Comparison of ENCODE assay signal across 17 mouse cellular contexts in the genomic region with DNA sequence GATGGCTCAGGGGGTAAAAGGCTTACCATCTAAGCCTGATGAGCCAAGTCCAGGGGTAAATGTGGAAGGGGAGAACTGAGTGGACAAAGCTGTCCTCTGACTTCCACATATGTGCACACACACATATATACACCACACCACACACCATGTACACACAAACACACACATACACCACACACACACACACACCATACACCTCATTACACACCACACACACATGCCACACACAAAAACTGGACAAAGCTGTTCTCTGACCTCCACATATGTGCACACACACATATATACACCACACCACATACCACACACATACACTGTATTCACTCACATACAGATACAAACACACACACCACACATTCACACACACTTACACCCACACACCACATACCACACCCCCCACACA. TPM values are rescaled to one million over a fixed set of nuclear protein-coding genes. Genes with fewer than 3 reads are reported as not detected.
DNase-seq lines count a peak whose midpoint lies in the region; ATAC-seq and TF ChIP-seq lines count a peak whose summit lies in the region.
"Had no signal": no experiment of that assay in that cellular context is flagged by ENCODE, and none has a peak within 500 bp of the region (broad histone marks: within the 10 kb centered on the region; RNA-seq: fewer than 3 reads in every experiment).

No protein-coding gene starts in this region.

- H3K4me1 ChIP-seq in midbrain, embryonic 13.5 days (replicated peaks) = 0 out of 2 replicates have a peak, but pooled peaks cover 2% of the 10 kb centered on the region
- no peaks in the 10 kb centered on the region for H3K4me1 ChIP-seq in midbrain, postnatal 0 days (ENCODE audit: insufficient read depth, low read length)
- H3K4me1 ChIP-seq in bone marrow, adult 2 months (ENCODE audit: control insufficient read depth, insufficient read depth, low read length) = peaks cover 11% of the 10 kb centered on the region

- H3K9ac ChIP-seq in midbrain, embryonic 13.5 days (replicated peaks) = no peak overlapping the region
- H3K9ac ChIP-seq in midbrain, postnatal 0 days (replicated peaks; ENCODE audit: low read length, poor library complexity, severe bottlenecking) = no peak overlapping the region
- H3K9ac ChIP-seq: embryonic facial prominence, embryonic 12.5 days; forebrain, embryonic 12.5 days; heart, embryonic 13.5 days; hindbrain, embryonic 12.5 days had no signal

- no peak for TF ChIP-seq POLR2A in bone marrow, adult 2 months (IDR thresholded peaks at IDR 0.05; ENCODE audit: borderline replicate concordance, control insufficient read depth, low read depth, low read length)

- H3K36me3 ChIP-seq in midbrain, embryonic 13.5 days = peaks cover 14% of the 10 kb centered on the region; the same call in 1 of the 2 replicates
- peaks cover 17% of the 10 kb centered on the region for H3K36me3 ChIP-seq in midbrain, postnatal 0 days (ENCODE audit: insufficient read depth, low read length)
- H3K36me3 ChIP-seq: embryonic facial prominence, embryonic 12.5 days; forebrain, embryonic 12.5 days; G1E; heart, embryonic 13.5 days; hindbrain, embryonic 12.5 days had no signal

- H3K4me3 ChIP-seq in gastrocnemius, adult 2 months = no peak overlapping the region
- no peak overlapping the region for H3K4me3 ChIP-seq in midbrain, embryonic 13.5 days (replicated peaks)
- H3K4me3 ChIP-seq in midbrain, postnatal 0 days (ENCODE audit: low read depth, low read length) = no peak overlapping the region
- no peak overlapping the region for H3K4me3 ChIP-seq in bone marrow, adult 2 months (replicated peaks; ENCODE audit: control insufficient read depth, low read depth, low read length)
- H3K4me3 ChIP-seq: embryonic facial prominence, embryonic 12.5 days; forebrain, embryonic 12.5 days; heart, embryonic 13.5 days; hindbrain, embryonic 12.5 days had no signal

- TF ChIP-seq CTCF in gastrocnemius, adult 2 months (IDR thresholded peaks at IDR 0.05) = no peak
- TF ChIP-seq CTCF in midbrain, postnatal 0 days (IDR thresholded peaks at IDR 0.05) = no peak
- no peak for TF ChIP-seq CTCF in bone marrow, adult 2 months (IDR thresholded peaks at IDR 0.05; ENCODE audit: control insufficient read depth, insufficient read depth, low read length)

- no peak for DNase-seq in gastrocnemius, adult 2 months
- no peak for DNase-seq in gastrocnemius, postnatal 4 days (ENCODE audit: low spot score in 2 of 2)
- no peak for DNase-seq in midbrain, postnatal 0 days (ENCODE audit: low spot score)
- DNase-seq in right cerebral cortex, postnatal 25 days = no peak
- DNase-seq in layer of hippocampus, postnatal 25 days (ENCODE audit: extremely low spot score in 1 of 2, low spot score in 1 of 2) = no peak

- intact Hi-C loops in gastrocnemius, adult 2 months (cut with DNase I) = no loop called here

- H3K9me3 ChIP-seq in midbrain, embryonic 13.5 days = peaks cover 11% of the 10 kb centered on the region
- peaks cover 9% of the 10 kb centered on the region; the same call in 1 of the 2 replicates for H3K9me3 ChIP-seq in midbrain, postnatal 0 days (ENCODE audit: low read length)
- H3K9me3 ChIP-seq: embryonic facial prominence, embryonic 12.5 days; G1E had no signal

- H3K27me3 ChIP-seq in midbrain, embryonic 13.5 days = peaks cover 17% of the 10 kb centered on the region
- H3K27me3 ChIP-seq in midbrain, postnatal 0 days (ENCODE audit: insufficient read depth, low read length) = no peaks in the 10 kb centered on the region

- no peak overlapping the region for H3K4me2 ChIP-seq in midbrain, embryonic 13.5 days (replicated peaks)
- H3K4me2 ChIP-seq in midbrain, postnatal 0 days (ENCODE audit: low read depth, low read length, poor library complexity, severe bottlenecking) = no peak overlapping the region
- H3K4me2 ChIP-seq: embryonic facial prominence, embryonic 12.5 days; forebrain, embryonic 12.5 days; heart, embryonic 13.5 days; hindbrain, embryonic 12.5 days had no signal

- ATAC-seq in midbrain, embryonic 13.5 days = peak; percentile 24; the same call in 1 of the 2 replicates
- no peak for ATAC-seq in midbrain, postnatal 0 days (ENCODE audit: low FRiP score)
- ATAC-seq: forebrain, embryonic 16.5 days; hindbrain, embryonic 16.5 days; inflammation-experienced regulatory T-cells, adult 6 months; intestine, postnatal 0 days had no signal

- H3K27ac ChIP-seq in gastrocnemius, adult 2 months = peak overlapping the region; percentile 97
- no peak overlapping the region for H3K27ac ChIP-seq in midbrain, embryonic 13.5 days
- H3K27ac ChIP-seq in midbrain, postnatal 0 days (ENCODE audit: low read depth, low read length) = no peak overlapping the region
- peak overlapping the region; percentile 73; the same call in 1 of the 2 replicates for H3K27ac ChIP-seq in bone marrow, adult 2 months (ENCODE audit: control insufficient read depth, insufficient read depth, low read depth, low read length, poor library complexity)
- H3K27ac ChIP-seq: embryonic facial prominence, embryonic 12.5 days; forebrain, embryonic 12.5 days; heart, embryonic 13.5 days; hindbrain, embryonic 12.5 days had no signal

RNA-seq across cellular contexts. Expression of a gene that starts 5.3 kb away (rescaled TPM):
- total RNA-seq in gastrocnemius, adult 2 months (2021) = 10 to 100 TPM; 30.1 to 90.4 TPM
- total RNA-seq in gastrocnemius, postnatal 4 days (2021) = under 1 TPM; 0.65 to 0.88 TPM
- 4.0 and 4.3 TPM in 2 replicates for polyA plus RNA-seq in midbrain, embryonic 13.5 days (2015; fragmentation: Nextera tagmentation; extraction: Ambion mirVana)
- total RNA-seq in midbrain, postnatal 0 days (2014; rRNA removed) = 9.5 and 18.7 TPM in 2 replicates
- polyA plus RNA-seq in midbrain, postnatal 0 days (2015; fragmentation: Nextera tagmentation; extraction: Ambion mirVana) = 10.2 and 13.5 TPM in 2 replicates
- 0.59 and 6.2 TPM in 2 replicates for polyA plus RNA-seq in bone marrow, adult 2 months (2011; ENCODE audit: insufficient read depth, insufficient read length, low replicate concordance, missing spikeins)
- 1 to 10 TPM; 6.4 to 7.1 TPM for total RNA-seq in layer of hippocampus, postnatal 25 days (2021)
- total RNA-seq: G1E; granulocyte monocyte progenitor cell, adult 5-6 weeks had no signal
- polyA plus RNA-seq: G1E; inflammation-experienced regulatory T-cells, adult 6 months had no signal

RNA-seq across cellular contexts. Expression of a gene that starts 30.7 kb away (rescaled TPM):
- total RNA-seq in gastrocnemius, adult 2 months (2021) = 1 to 10 TPM; 3.8 to 4.8 TPM
- 10 to 100 TPM; 13.7 to 13.9 TPM for total RNA-seq in gastrocnemius, postnatal 4 days (2021)
- polyA plus RNA-seq in midbrain, embryonic 13.5 days (2015; fragmentation: Nextera tagmentation; extraction: Ambion mirVana) = 5.4 and 5.9 TPM in 2 replicates
- 3.9 TPM in 2 replicates for total RNA-seq in midbrain, postnatal 0 days (2014; rRNA removed)
- polyA plus RNA-seq in midbrain, postnatal 0 days (2015; fragmentation: Nextera tagmentation; extraction: Ambion mirVana) = 2.3 and 2.6 TPM in 2 replicates
- 0.25 TPM in 1 of 2 replicates, not detected in the other for polyA plus RNA-seq in bone marrow, adult 2 months (2011; ENCODE audit: insufficient read depth, insufficient read length, low replicate concordance, missing spikeins)
- 1 to 10 TPM; 3.0 to 5.2 TPM for total RNA-seq in layer of hippocampus, postnatal 25 days (2021)
- total RNA-seq: granulocyte monocyte progenitor cell, adult 5-6 weeks had no signal
- polyA plus RNA-seq: inflammation-experienced regulatory T-cells, adult 6 months had no signal

Comparison
In these comparisons a context has a peak if more than half of its experiments do, and no peak if none do; other contexts are left out.
1. H3K27ac ChIP-seq: peak in gastrocnemius, adult 2 months (single experiment) and bone marrow, adult 2 months (single experiment); none in midbrain, embryonic 13.5 days (single experiment) and midbrain, postnatal 0 days (single experiment).